Mouse (Mus musculus) kidney, embryonic 15.5 days (tissue): ENCODE data around the gene Ptpn20. TPM values are rescaled to one million over a fixed set of nuclear protein-coding genes. Genes with fewer than 3 reads are reported as not detected.

Source experiments
- ATAC-seq: fragments of 200-750 bp; cut with Nextera tagmentation; replicated peaks from 2 replicates; pipeline ENCODE4 v1.8.0; 2017; ENCODE audit warnings: moderate TSS enrichment; ENCODE audit not compliant: low FRiP score
- H3K27ac ChIP-seq: fragments of 300-500 bp; sonication (generic); 2 replicates; pipeline ENCODE4 v1.5.1; 2015; ENCODE audit warnings: mild to moderate bottlenecking, inconsistent platforms
- H3K27me3 ChIP-seq: fragments of 300-500 bp; sonication (generic); 2 replicates; pipeline ENCODE4 v1.6.1; 2015; ENCODE audit warnings: inconsistent platforms
- H3K36me3 ChIP-seq: fragments of 300-500 bp; sonication (generic); 2 replicates; pipeline ENCODE4 v1.6.1; 2015; ENCODE audit warnings: inconsistent platforms
- H3K4me1 ChIP-seq: fragments of 300-500 bp; sonication (generic); 2 replicates; pipeline ENCODE4 v1.6.1; 2015; ENCODE audit warnings: inconsistent platforms
- H3K4me2 ChIP-seq: fragments of 300-500 bp; sonication (generic); 2 replicates; pipeline ENCODE4 v1.6.1; 2015; ENCODE audit warnings: moderate library complexity, mild to moderate bottlenecking, inconsistent platforms
- H3K4me3 ChIP-seq: fragments of 300-500 bp; sonication (generic); replicated peaks from 2 replicates; pipeline ENCODE4 v1.5.1; 2015; ENCODE audit warnings: mild to moderate bottlenecking, inconsistent platforms
- H3K9ac ChIP-seq: fragments of 300-500 bp; sonication (generic); 2 replicates; pipeline ENCODE4 v1.6.1; 2015; ENCODE audit warnings: mild to moderate bottlenecking, inconsistent platforms
- H3K9me3 ChIP-seq: fragments of 300-500 bp; sonication (generic); replicated peaks from 2 replicates; pipeline ENCODE4 v1.6.1; 2016; ENCODE audit warnings: inconsistent platforms
- WGBS: fragments of 180-500 bp; shearing (Covaris S2); methylation state at CpG from one replicate; pipeline ENCODE4 v1.1.7; 2015; ENCODE audit warnings: mixed read lengths; 5-methylcytosine and 5-hydroxymethylcytosine counted together
- polyA plus RNA-seq: library from polyadenylated mRNA; unstranded; fragments of >200 nt; fragmentation: Nextera tagmentation; extraction: Ambion mirVana; gene quantifications from 2 replicates; pipeline ENCODE4 v1.2.1, GENCODE M21; 2015

Gene Ptpn20
- polyA plus RNA-seq, 1 experiment from 2014 or later = not detected

DNA sequence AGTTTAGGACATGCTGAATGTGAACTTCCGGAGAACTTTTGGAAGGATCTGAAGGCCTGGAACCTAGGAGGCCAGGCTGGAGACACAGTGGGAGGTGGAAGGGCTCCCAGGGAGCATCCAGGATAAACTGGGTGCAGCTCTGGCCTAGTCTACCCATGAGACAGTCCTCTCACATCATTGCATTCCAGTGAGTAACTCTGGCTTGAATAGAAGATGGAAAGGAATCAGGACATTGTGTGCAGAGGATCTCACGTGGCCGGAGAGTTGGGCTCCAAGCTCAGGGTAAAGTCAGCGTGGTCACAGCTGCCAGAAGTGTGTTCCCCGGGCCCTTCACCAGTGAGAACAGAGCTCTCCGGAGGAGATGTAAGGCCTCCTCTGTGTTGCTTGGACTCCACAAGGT, 91.6 kb downstream of the Ptpn20 start:
- Histone ChIP-seq H3K4me1 (peaks cover 14% of the 10 kb centered on the region), H3K9ac (no peak overlapping the region), H3K36me3 (no peaks in the 10 kb centered on the region), H3K27me3 (0 out of 2 replicates have a peak, but pooled peaks cover 4% of the 10 kb centered on the region), H3K27ac (no peak overlapping the region), H3K4me2 (no peak overlapping the region), H3K4me3 (no peak overlapping the region), H3K9me3 (no peaks in the 10 kb centered on the region)
- no peak for ATAC-seq
- WGBS = 87% methylated on average over 6 of the region's 6 CpGs

DNA sequence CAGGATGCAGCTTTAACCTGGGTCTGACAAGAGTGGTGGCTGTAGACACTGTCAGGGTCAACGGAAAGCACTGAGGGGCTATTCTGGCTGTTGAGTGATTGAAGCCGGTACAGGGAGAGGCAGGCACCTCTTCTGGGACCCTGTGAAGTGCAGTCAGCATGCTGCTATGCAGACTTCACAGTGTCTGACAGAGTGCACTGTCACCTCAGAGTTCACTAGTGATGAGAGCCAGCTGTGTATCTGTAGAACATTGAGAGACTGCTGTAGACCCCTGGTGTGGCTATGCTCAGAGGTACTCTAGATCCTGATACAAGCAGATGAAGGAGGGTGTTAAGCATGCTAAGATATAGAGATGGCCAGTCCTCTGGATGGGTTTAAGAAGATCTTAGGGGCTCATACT, 93.8 kb downstream of the Ptpn20 start:
- H3K4me1 ChIP-seq = peaks cover 21% of the 10 kb centered on the region
- WGBS = 46% methylated on average over 2 of the region's 2 CpGs
- H3K9me3 ChIP-seq = no peaks in the 10 kb centered on the region
- H3K27ac ChIP-seq = no peak overlapping the region
- H3K9ac ChIP-seq = no peak overlapping the region
- no peaks in the 10 kb centered on the region for H3K36me3 ChIP-seq
- no peak overlapping the region for H3K4me3 ChIP-seq
- 0 out of 2 replicates have a peak, but pooled peaks cover 4% of the 10 kb centered on the region for H3K27me3 ChIP-seq
- no peak for ATAC-seq
- no peak overlapping the region for H3K4me2 ChIP-seq

DNA sequence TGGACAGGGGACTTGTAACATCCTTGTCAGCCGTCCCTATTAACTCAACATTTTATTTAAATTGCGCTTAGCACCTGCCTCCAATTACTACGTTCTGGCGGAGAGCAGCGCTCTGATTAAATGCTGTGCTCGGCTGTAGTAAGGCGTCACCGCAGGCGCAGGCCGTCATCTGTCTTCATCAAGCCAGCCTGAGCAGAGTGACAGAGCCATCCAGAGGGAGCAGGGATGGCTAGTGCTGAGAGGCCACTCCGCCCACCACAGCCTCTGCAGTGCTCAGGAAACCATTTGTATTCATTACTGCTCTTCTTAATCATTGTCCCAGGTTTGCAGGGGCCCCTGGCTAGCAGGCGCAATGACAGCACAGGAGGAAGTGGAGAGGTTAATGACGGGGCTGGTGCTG, 94.7 kb downstream of the Ptpn20 start:
- no peaks in the 10 kb centered on the region for H3K9me3 ChIP-seq
- H3K4me1 ChIP-seq = peaks cover 26% of the 10 kb centered on the region
- H3K27ac ChIP-seq = no peak overlapping the region
- no peak overlapping the region for H3K4me3 ChIP-seq
- no peak overlapping the region for H3K9ac ChIP-seq
- no peak overlapping the region for H3K4me2 ChIP-seq
- 11% methylated on average over 13 of the region's 13 CpGs for WGBS
- peak; percentile 62 for ATAC-seq
- H3K36me3 ChIP-seq = no peaks in the 10 kb centered on the region
- H3K27me3 ChIP-seq = 0 out of 2 replicates have a peak, but pooled peaks cover 4% of the 10 kb centered on the region

DNA sequence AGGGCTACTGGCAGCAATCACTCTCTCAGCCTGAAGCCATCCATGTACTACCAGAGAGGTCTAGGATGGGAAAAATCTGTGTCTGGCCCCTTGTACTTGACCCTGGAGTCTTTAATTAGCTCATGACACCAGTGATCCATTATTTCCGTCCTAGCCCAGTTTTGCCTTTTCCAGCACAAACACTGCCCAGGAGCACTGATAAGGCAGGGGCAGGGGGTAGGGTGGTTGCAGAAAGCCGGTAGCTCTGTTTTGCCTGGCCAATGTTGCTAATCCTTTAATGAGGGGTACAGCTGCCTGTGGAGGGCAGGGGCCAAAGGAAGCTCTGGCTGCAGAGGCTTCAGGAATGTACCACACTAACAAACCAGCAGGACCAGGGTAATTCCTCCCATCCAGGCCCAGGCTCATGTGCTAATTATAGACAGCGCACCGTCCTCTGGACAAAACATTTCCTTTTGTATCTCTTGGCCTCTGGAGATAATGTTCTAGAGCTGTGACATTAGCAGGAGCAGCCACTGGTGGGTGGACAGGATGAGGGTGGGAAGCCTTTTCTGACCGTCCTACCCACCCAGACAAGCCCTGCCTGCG, 98.5 kb downstream of the Ptpn20 start:
- no peak overlapping the region for H3K4me3 ChIP-seq
- no peak overlapping the region for H3K9ac ChIP-seq
- no peaks in the 10 kb centered on the region for H3K36me3 ChIP-seq
- 48% methylated on average over 6 of the region's 6 CpGs for WGBS
- H3K4me1 ChIP-seq = peaks cover 33% of the 10 kb centered on the region
- no peak overlapping the region for H3K4me2 ChIP-seq
- no peak for ATAC-seq
- peak overlapping the region; percentile 38; the same call in 1 of the 2 replicates for H3K27ac ChIP-seq
- H3K9me3 ChIP-seq = no peaks in the 10 kb centered on the region
- H3K27me3 ChIP-seq = peaks cover 15% of the 10 kb centered on the region; the same call in 1 of the 2 replicates

DNA sequence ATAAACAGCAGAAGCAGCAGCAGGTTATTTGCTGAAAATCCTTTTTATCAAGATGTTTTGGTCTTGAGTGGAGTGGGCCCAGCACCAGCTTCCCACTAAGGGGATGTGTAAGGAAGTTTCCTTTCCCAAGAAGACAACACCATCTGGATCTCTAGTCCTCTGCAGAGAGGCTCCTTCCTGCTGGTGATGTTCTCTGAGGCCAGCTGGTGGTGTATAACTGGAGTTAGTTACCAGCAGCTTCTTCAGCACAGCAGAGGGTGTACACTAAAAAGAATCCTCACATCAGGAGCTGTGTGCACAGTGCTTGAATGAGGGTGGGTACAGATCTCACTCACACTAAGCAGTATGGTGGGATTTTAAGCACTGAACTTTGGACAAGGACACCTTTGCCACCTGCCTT, 100.0 kb downstream of the Ptpn20 start:
- H3K4me3 ChIP-seq = no peak overlapping the region
- no peak for ATAC-seq
- no peak overlapping the region for H3K9ac ChIP-seq
- H3K27ac ChIP-seq = no peak overlapping the region
- H3K4me2 ChIP-seq = no peak overlapping the region
- H3K36me3 ChIP-seq = no peaks in the 10 kb centered on the region
- H3K27me3 ChIP-seq = peaks cover 18% of the 10 kb centered on the region
- peaks cover 28% of the 10 kb centered on the region for H3K4me1 ChIP-seq
- H3K9me3 ChIP-seq = no peaks in the 10 kb centered on the region

Other genes with a start within 250 kb of the Ptpn20 start
- 17.8 and 19.9 TPM in 2 replicates for gene Mapk8, start 142.0 kb upstream of the Ptpn20 start, polyA plus RNA-seq
- gene Frmpd2, start 117.5 kb upstream of the Ptpn20 start, polyA plus RNA-seq = 0.05 TPM in 1 of 2 replicates, not detected in the other